Mouse (Mus musculus) brain, embryonic 14.5 days (tissue): ENCODE data around the gene Cmtm4.

Experiments
- CTCF ChIP-seq: fragments of 200-500 bp; IDR thresholded peaks from 2 replicates; pipeline ENCODE4 v1.5.1; 2012; ENCODE audit warnings: inconsistent platforms, mild to moderate bottlenecking, moderate library complexity, borderline replicate concordance; ENCODE audit not compliant: insufficient read depth, insufficient read length; ENCODE audit errors: extremely low read depth
- POLR2A ChIP-seq: fragments of 200-500 bp; IDR thresholded peaks from 2 replicates; pipeline ENCODE4 v1.6.1; 2012; ENCODE audit warnings: mild to moderate bottlenecking, inconsistent platforms, borderline replicate concordance; ENCODE audit not compliant: poor library complexity, insufficient read depth, insufficient read length, severe bottlenecking; ENCODE audit errors: extremely low read depth

- TF ChIP-seq CTCF: no peak
- no peak for TF ChIP-seq POLR2A
Observed at GRCm38 (mm10) chr8:104410628-104411273, 15.1 kb upstream of the Cmtm4 start.
